Mouse (Mus musculus) spleen, adult 2 months (tissue): ENCODE results near the gene Mfap4.

Source experiments
- CTCF ChIP-seq: fragments of 200-500 bp; IDR thresholded peaks from 2 replicates; pipeline ENCODE4 v1.5.1; 2011; ENCODE audit warnings: mild to moderate bottlenecking, inconsistent platforms; ENCODE audit not compliant: insufficient read depth, insufficient read length, insufficient replicate concordance; ENCODE audit errors: extremely low read depth
- POLR2A ChIP-seq: fragments of 200-500 bp; IDR thresholded peaks from 2 replicates; pipeline ENCODE4 v1.6.1; 2011; ENCODE audit warnings: low read depth, low read length, inconsistent platforms

DNA sequence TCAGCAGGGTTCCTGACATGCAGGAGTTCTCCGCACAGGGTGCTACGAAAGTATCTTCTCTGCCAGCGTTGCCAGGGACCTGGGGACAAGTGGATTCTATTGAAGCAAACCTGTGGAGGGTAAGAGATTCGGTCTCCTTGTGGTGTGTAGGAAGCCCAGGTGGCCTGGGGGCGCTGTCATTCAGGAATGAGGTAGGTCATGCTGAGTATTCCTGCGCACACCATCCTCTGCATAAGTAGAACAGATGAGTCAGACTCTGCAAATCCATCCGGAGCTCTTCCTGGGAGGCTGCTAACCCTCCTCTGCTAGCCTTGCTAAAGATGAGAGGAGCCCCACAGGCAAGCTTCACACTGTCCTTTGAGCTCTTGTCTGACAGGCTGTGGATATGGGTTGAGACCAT lies 43.6 kb upstream of the Mfap4 start:
- TF ChIP-seq POLR2A (no peak), CTCF (no peak)
